8 mouse cellular contexts compared by ENCODE assay signal in the genomic region with DNA sequence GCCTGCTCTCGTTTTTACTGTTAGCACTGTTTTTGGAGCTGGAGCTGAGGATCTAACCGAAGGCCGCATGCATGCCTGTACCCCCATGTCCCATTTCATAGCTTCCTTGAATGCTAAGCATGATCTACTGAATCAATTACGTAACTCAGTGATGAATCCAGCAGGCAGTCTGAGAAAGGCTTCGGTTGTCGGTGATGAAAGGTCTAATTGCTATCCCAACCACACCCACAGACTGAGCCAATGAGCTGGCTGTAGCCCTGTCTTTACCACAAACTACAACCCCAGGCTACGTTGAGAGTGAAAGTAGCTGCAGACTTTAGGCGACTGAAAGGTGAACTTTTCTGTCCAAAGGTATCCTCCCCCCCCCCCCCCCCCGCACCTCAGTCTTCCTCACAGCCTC. TPM values are rescaled to one million over a fixed set of nuclear protein-coding genes. Genes with fewer than 3 reads are reported as not detected.
DNase-seq lines count a peak whose midpoint lies in the region; ATAC-seq lines count a peak whose summit lies in the region.

No protein-coding gene starts in this region.

- H3K27me3 ChIP-seq in heart, embryonic 10.5 days (ENCODE audit: insufficient read depth, poor library complexity, severe bottlenecking) = no peaks in the 10 kb centered on the region
- H3K27me3 ChIP-seq in hindbrain, embryonic 14.5 days (ENCODE audit: control insufficient read depth, insufficient read depth, low read length) = no peaks in the 10 kb centered on the region
- no peaks in the 10 kb centered on the region for H3K27me3 ChIP-seq in midbrain, embryonic 10.5 days (ENCODE audit: low read depth, poor library complexity, severe bottlenecking)

- no peak for ATAC-seq in hindbrain, embryonic 14.5 days (ENCODE audit: low FRiP score)
- ATAC-seq in activated CD4-positive, CD25-positive, alpha-beta regulatory T cell, adult 4 months = no peak

- peak overlapping the region; percentile 96 for H3K4me3 ChIP-seq in heart, embryonic 10.5 days
- H3K4me3 ChIP-seq in hindbrain, embryonic 14.5 days (replicated peaks; ENCODE audit: low read length) = no peak overlapping the region; the same call in 1 of the 2 replicates
- peak overlapping the region; percentile 95 for H3K4me3 ChIP-seq in midbrain, embryonic 10.5 days

- no peaks in the 10 kb centered on the region for H3K9me3 ChIP-seq in heart, embryonic 10.5 days
- H3K9me3 ChIP-seq in hindbrain, embryonic 14.5 days (ENCODE audit: control insufficient read depth, low read length) = no peaks in the 10 kb centered on the region
- no peaks in the 10 kb centered on the region for H3K9me3 ChIP-seq in midbrain, embryonic 10.5 days (replicated peaks)

- peak overlapping the region; percentile 90 for H3K4me2 ChIP-seq in hindbrain, embryonic 14.5 days (replicated peaks)

- 65% methylated on average over 9 of the region's 9 CpGs for WGBS in heart, embryonic 10.5 days
- 67% methylated on average over 9 of the region's 9 CpGs for WGBS in hindbrain, embryonic 14.5 days
- 73% methylated on average over 9 of the region's 9 CpGs for WGBS in midbrain, embryonic 10.5 days

- H3K36me3 ChIP-seq in heart, embryonic 10.5 days = peaks cover 44% of the 10 kb centered on the region
- H3K36me3 ChIP-seq in hindbrain, embryonic 14.5 days (replicated peaks; ENCODE audit: control insufficient read depth, insufficient read depth) = peaks cover 40% of the 10 kb centered on the region
- H3K36me3 ChIP-seq in midbrain, embryonic 10.5 days = peaks cover 42% of the 10 kb centered on the region

- H3K27ac ChIP-seq in heart, embryonic 10.5 days = peak overlapping the region; percentile 95; the same call in 1 of the 2 replicates
- no peak overlapping the region for H3K27ac ChIP-seq in hindbrain, embryonic 14.5 days
- no peak overlapping the region for H3K27ac ChIP-seq in midbrain, embryonic 10.5 days (replicated peaks)

- peaks cover 11% of the 10 kb centered on the region for H3K4me1 ChIP-seq in heart, embryonic 10.5 days
- peaks cover 21% of the 10 kb centered on the region for H3K4me1 ChIP-seq in hindbrain, embryonic 14.5 days (replicated peaks; ENCODE audit: control insufficient read depth, insufficient read depth, low read length)
- peaks cover 31% of the 10 kb centered on the region for H3K4me1 ChIP-seq in midbrain, embryonic 10.5 days

- H3K9ac ChIP-seq in hindbrain, embryonic 14.5 days = peak overlapping the region; percentile 93; the same call in 1 of the 2 replicates

- DNase-seq in heart, embryonic 10.5 days (ENCODE audit: low spot score) = no peak
- DNase-seq in heart, adult 9 months (ENCODE audit: low spot score in 2 of 2) = no peak
- DNase-seq in NIH3T3 (ENCODE audit: low read depth) = peak; percentile 76
- DNase-seq in hindbrain, embryonic 14.5 days (ENCODE audit: low spot score) = no peak
- no peak for DNase-seq in midbrain, embryonic 10.5 days (ENCODE audit: low spot score)
- DNase-seq in right cerebral cortex, postnatal 25 days = no peak
- no peak for DNase-seq in thymus, adult 18-20 months

RNA-seq across cellular contexts. Expression of gene Tex261, which starts 1.5 kb away (rescaled TPM):
- 82.4 and 88.7 TPM in 2 replicates for polyA plus RNA-seq in heart, embryonic 10.5 days (2016; fragmentation: Nextera tagmentation; extraction: Ambion mirVana)
- polyA plus RNA-seq in hindbrain, embryonic 14.5 days (2014; fragmentation: Nextera tagmentation; extraction: Ambion mirVana) = 49.2 and 58.4 TPM in 2 replicates
- 81.6 and 81.7 TPM in 2 replicates for polyA plus RNA-seq in midbrain, embryonic 10.5 days (2016; fragmentation: Nextera tagmentation; extraction: Ambion mirVana)
- polyA plus RNA-seq in activated CD4-positive, CD25-positive, alpha-beta regulatory T cell, adult 4 months (2017; shearing (Covaris generic)) = 10 to 100 TPM; 76.3 to 79.6 TPM

RNA-seq across cellular contexts. Expression of gene Ankrd53, which starts 11.7 kb away (rescaled TPM):
- 0.09 and 0.10 TPM in 2 replicates for polyA plus RNA-seq in heart, embryonic 10.5 days (2016; fragmentation: Nextera tagmentation; extraction: Ambion mirVana)
- polyA plus RNA-seq in hindbrain, embryonic 14.5 days (2014; fragmentation: Nextera tagmentation; extraction: Ambion mirVana) = not detected in 2 replicates
- polyA plus RNA-seq in midbrain, embryonic 10.5 days (2016; fragmentation: Nextera tagmentation; extraction: Ambion mirVana) = 0.24 TPM in 1 of 2 replicates, not detected in the other
- polyA plus RNA-seq in activated CD4-positive, CD25-positive, alpha-beta regulatory T cell, adult 4 months (2017; shearing (Covaris generic)) = not detected

RNA-seq across cellular contexts. Expression of gene Nagk, which starts 20.7 kb away (rescaled TPM):
- 44.1 and 49.4 TPM in 2 replicates for polyA plus RNA-seq in heart, embryonic 10.5 days (2016; fragmentation: Nextera tagmentation; extraction: Ambion mirVana)
- polyA plus RNA-seq in hindbrain, embryonic 14.5 days (2014; fragmentation: Nextera tagmentation; extraction: Ambion mirVana) = 89.7 and 98.1 TPM in 2 replicates
- polyA plus RNA-seq in midbrain, embryonic 10.5 days (2016; fragmentation: Nextera tagmentation; extraction: Ambion mirVana) = 26.1 and 35.2 TPM in 2 replicates
- 10 to 100 TPM; 23.0 to 27.9 TPM for polyA plus RNA-seq in activated CD4-positive, CD25-positive, alpha-beta regulatory T cell, adult 4 months (2017; shearing (Covaris generic))

RNA-seq across cellular contexts. Expression of gene Atp6v1b1, which starts 31.3 kb away (rescaled TPM):
- polyA plus RNA-seq in heart, embryonic 10.5 days (2016; fragmentation: Nextera tagmentation; extraction: Ambion mirVana) = not detected in 2 replicates
- not detected in 2 replicates for polyA plus RNA-seq in hindbrain, embryonic 14.5 days (2014; fragmentation: Nextera tagmentation; extraction: Ambion mirVana)
- polyA plus RNA-seq in midbrain, embryonic 10.5 days (2016; fragmentation: Nextera tagmentation; extraction: Ambion mirVana) = not detected in 2 replicates
- polyA plus RNA-seq in activated CD4-positive, CD25-positive, alpha-beta regulatory T cell, adult 4 months (2017; shearing (Covaris generic)) = not detected

RNA-seq across cellular contexts. Expression of gene Paip2b, which starts 57.4 kb away (rescaled TPM):
- 13.9 and 20.3 TPM in 2 replicates for polyA plus RNA-seq in heart, embryonic 10.5 days (2016; fragmentation: Nextera tagmentation; extraction: Ambion mirVana)
- 22.1 and 28.3 TPM in 2 replicates for polyA plus RNA-seq in hindbrain, embryonic 14.5 days (2014; fragmentation: Nextera tagmentation; extraction: Ambion mirVana)
- polyA plus RNA-seq in midbrain, embryonic 10.5 days (2016; fragmentation: Nextera tagmentation; extraction: Ambion mirVana) = 18.6 and 20.5 TPM in 2 replicates
- 10 to 100 TPM; 17.3 to 18.2 TPM for polyA plus RNA-seq in activated CD4-positive, CD25-positive, alpha-beta regulatory T cell, adult 4 months (2017; shearing (Covaris generic))
